In the genomic region with DNA sequence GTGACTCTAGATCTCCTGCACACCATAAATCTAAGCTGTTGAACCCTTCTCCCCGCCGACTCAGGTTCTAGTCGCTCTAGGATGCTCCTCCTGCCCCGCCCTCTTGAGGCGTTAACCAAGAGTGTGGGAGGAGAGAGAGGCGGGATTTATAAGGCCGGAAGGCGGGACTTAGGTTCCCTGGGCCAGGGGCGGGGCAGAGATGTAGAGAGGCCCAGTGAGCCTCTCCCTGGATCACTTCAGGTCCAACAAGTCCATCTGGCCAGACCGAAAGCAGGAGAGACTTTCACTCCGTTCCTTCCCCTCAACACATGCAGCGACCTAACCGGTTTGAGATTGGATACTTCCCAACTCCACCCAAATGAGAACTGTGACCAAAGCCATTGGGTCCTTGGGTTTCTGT, we compare ENCODE assay signal across 8 mouse cellular contexts. TPM values are rescaled to one million over a fixed set of nuclear protein-coding genes. Genes with fewer than 3 reads are reported as not detected.
DNase-seq lines count a peak whose midpoint lies in the region; ATAC-seq and TF ChIP-seq lines count a peak whose summit lies in the region.

No protein-coding gene starts in this region.

- H3K27me3 ChIP-seq in hindbrain, embryonic 11.5 days (ENCODE audit: control insufficient read depth, insufficient read depth, low read length) = peaks cover 19% of the 10 kb centered on the region
- no peaks in the 10 kb centered on the region; the same call in 1 of the 2 replicates for H3K27me3 ChIP-seq in hindbrain, embryonic 14.5 days (ENCODE audit: control insufficient read depth, insufficient read depth, low read length)
- no peaks in the 10 kb centered on the region for H3K27me3 ChIP-seq in MEL (ENCODE audit: control insufficient read depth in 1 of 2, insufficient read depth in 2 of 2, low read length in 2 of 2)
- H3K27me3 ChIP-seq in embryonic facial prominence, embryonic 10.5 days (replicated peaks; ENCODE audit: low read depth, poor library complexity, severe bottlenecking) = peaks cover 76% of the 10 kb centered on the region
- peaks cover 72% of the 10 kb centered on the region for H3K27me3 ChIP-seq in limb, embryonic 13.5 days
- peaks cover 4% of the 10 kb centered on the region; the same call in 1 of the 2 replicates for H3K27me3 ChIP-seq in neural tube, embryonic 15.5 days (replicated peaks)

- no peak overlapping the region for H3K27ac ChIP-seq in hindbrain, embryonic 11.5 days (ENCODE audit: low read depth, low read length)
- no peak overlapping the region for H3K27ac ChIP-seq in hindbrain, embryonic 14.5 days
- no peak overlapping the region for H3K27ac ChIP-seq in MEL (ENCODE audit: control insufficient read depth, low read depth, low read length)
- H3K27ac ChIP-seq in embryonic facial prominence, embryonic 10.5 days (replicated peaks) = no peak overlapping the region
- no peak overlapping the region for H3K27ac ChIP-seq in limb, embryonic 13.5 days
- no peak overlapping the region for H3K27ac ChIP-seq in neural tube, embryonic 15.5 days (replicated peaks)

- peaks cover 6% of the 10 kb centered on the region; the same call in 1 of the 2 replicates for H3K4me1 ChIP-seq in hindbrain, embryonic 11.5 days (replicated peaks; ENCODE audit: control insufficient read depth, insufficient read depth, low read length)
- peaks cover 22% of the 10 kb centered on the region for H3K4me1 ChIP-seq in hindbrain, embryonic 14.5 days (replicated peaks; ENCODE audit: control insufficient read depth, insufficient read depth, low read length)
- H3K4me1 ChIP-seq in MEL (ENCODE audit: control insufficient read depth in 1 of 2, insufficient read depth in 2 of 2, low read length in 2 of 2) = peaks cover 6 to 21% of the 10 kb centered on the region in 2 experiments
- H3K4me1 ChIP-seq in embryonic facial prominence, embryonic 10.5 days = peaks cover 36% of the 10 kb centered on the region
- peaks cover 29% of the 10 kb centered on the region for H3K4me1 ChIP-seq in limb, embryonic 13.5 days
- peaks cover 45% of the 10 kb centered on the region for H3K4me1 ChIP-seq in neural tube, embryonic 15.5 days

- no peak for ATAC-seq in hindbrain, embryonic 11.5 days (ENCODE audit: low FRiP score)
- no peak for ATAC-seq in hindbrain, embryonic 14.5 days (ENCODE audit: low FRiP score)
- ATAC-seq in limb, embryonic 13.5 days (ENCODE audit: low FRiP score, low read depth) = no peak
- ATAC-seq in neural tube, embryonic 15.5 days (ENCODE audit: low FRiP score) = no peak

- no peaks in the 10 kb centered on the region; the same call in 1 of the 2 replicates for H3K79me2 ChIP-seq in MEL (ENCODE audit: control insufficient read depth, insufficient read depth, low read length, poor library complexity)

- no peak for TF ChIP-seq CTCF in MEL (IDR thresholded peaks at IDR 0.05 in 2 of 3, conservative IDR thresholded peaks at IDR 0.05 in 1 of 3; ENCODE audit: control insufficient read depth in 1 of 3, insufficient read depth in 1 of 3, low read depth in 2 of 3, low read length in 3 of 3, poor library complexity in 1 of 3, severe bottlenecking in 1 of 3)

- peak; percentile 66 for DNase-seq in hindbrain, embryonic 11.5 days (ENCODE audit: low spot score)
- DNase-seq in hindbrain, embryonic 14.5 days (ENCODE audit: low spot score) = no peak
- DNase-seq in MEL (ENCODE audit: low read depth, low spot score) = peak; percentile 89
- peak; percentile 60 for DNase-seq in embryonic facial prominence, embryonic 10.5 days (ENCODE audit: low spot score)
- DNase-seq in layer of hippocampus, adult 8-10 months (ENCODE audit: low spot score in 2 of 2) = no peak
- no peak for DNase-seq in right cerebral cortex, postnatal 25 days

- WGBS in hindbrain, embryonic 11.5 days = 5% methylated on average over 13 of the region's 13 CpGs
- 6% methylated on average over 13 of the region's 13 CpGs for WGBS in hindbrain, embryonic 14.5 days
- 4% methylated on average over 13 of the region's 13 CpGs for WGBS in embryonic facial prominence, embryonic 10.5 days
- WGBS in limb, embryonic 13.5 days = 7% methylated on average over 13 of the region's 13 CpGs
- WGBS in neural tube, embryonic 15.5 days = 10% methylated on average over 13 of the region's 13 CpGs

- H3K4me3 ChIP-seq in hindbrain, embryonic 11.5 days (ENCODE audit: low read depth, low read length) = no peak overlapping the region
- no peak overlapping the region for H3K4me3 ChIP-seq in hindbrain, embryonic 14.5 days (replicated peaks; ENCODE audit: low read length)
- H3K4me3 ChIP-seq in MEL (ENCODE audit: control insufficient read depth in 1 of 2, insufficient read depth in 1 of 2, low read depth in 2 of 2, low read length in 2 of 2) = no peak overlapping the region
- peak overlapping the region; percentile 64 for H3K4me3 ChIP-seq in embryonic facial prominence, embryonic 10.5 days
- H3K4me3 ChIP-seq in limb, embryonic 13.5 days = 0 out of 2 replicates have a peak overlapping the region, but pooled peaks have one; percentile 5
- no peak overlapping the region for H3K4me3 ChIP-seq in neural tube, embryonic 15.5 days (replicated peaks)

- no peak overlapping the region for H3K4me2 ChIP-seq in hindbrain, embryonic 11.5 days (replicated peaks; ENCODE audit: low read depth, low read length)
- H3K4me2 ChIP-seq in hindbrain, embryonic 14.5 days (replicated peaks) = no peak overlapping the region
- H3K4me2 ChIP-seq in limb, embryonic 13.5 days (replicated peaks) = no peak overlapping the region
- peak overlapping the region; percentile 83 for H3K4me2 ChIP-seq in neural tube, embryonic 15.5 days

- no peak for TF ChIP-seq EP300 in MEL (IDR thresholded peaks at IDR 0.05; ENCODE audit: low read depth in 1 of 2, low read length in 2 of 2)

- TF ChIP-seq POLR2A in MEL (IDR thresholded peaks at IDR 0.05; ENCODE audit: control insufficient read depth in 1 of 2, insufficient read depth in 1 of 2, low read depth in 1 of 2, low read length in 2 of 2, poor library complexity in 1 of 2) = no peak

- TF ChIP-seq RAD21 in MEL (IDR thresholded peaks at IDR 0.05; ENCODE audit: low read depth, low read length) = no peak

- no peaks in the 10 kb centered on the region for H3K36me3 ChIP-seq in hindbrain, embryonic 11.5 days (ENCODE audit: control insufficient read depth, insufficient read depth, low read length)
- H3K36me3 ChIP-seq in hindbrain, embryonic 14.5 days (replicated peaks; ENCODE audit: control insufficient read depth, insufficient read depth) = peaks cover 14% of the 10 kb centered on the region
- peaks cover 0 to 15% of the 10 kb centered on the region in 2 experiments; a peak in 2 of 4 replicates for H3K36me3 ChIP-seq in MEL (ENCODE audit: control insufficient read depth in 1 of 2, insufficient read depth in 2 of 2, low read length in 2 of 2)
- H3K36me3 ChIP-seq in embryonic facial prominence, embryonic 10.5 days (replicated peaks) = no peaks in the 10 kb centered on the region
- no peaks in the 10 kb centered on the region for H3K36me3 ChIP-seq in limb, embryonic 13.5 days
- peaks cover 14% of the 10 kb centered on the region for H3K36me3 ChIP-seq in neural tube, embryonic 15.5 days

- H3K9ac ChIP-seq in hindbrain, embryonic 11.5 days (ENCODE audit: low read depth, low read length) = no peak overlapping the region
- H3K9ac ChIP-seq in hindbrain, embryonic 14.5 days = no peak overlapping the region
- H3K9ac ChIP-seq in MEL (ENCODE audit: control insufficient read depth, low read depth, low read length, poor library complexity, severe bottlenecking) = no peak overlapping the region
- H3K9ac ChIP-seq in limb, embryonic 13.5 days = no peak overlapping the region
- no peak overlapping the region for H3K9ac ChIP-seq in neural tube, embryonic 15.5 days (replicated peaks)

- no peaks in the 10 kb centered on the region for H3K9me3 ChIP-seq in hindbrain, embryonic 11.5 days (ENCODE audit: control insufficient read depth, low read length)
- no peaks in the 10 kb centered on the region for H3K9me3 ChIP-seq in hindbrain, embryonic 14.5 days (ENCODE audit: control insufficient read depth, low read length)
- H3K9me3 ChIP-seq in MEL (replicated peaks; ENCODE audit: insufficient read depth, low read length) = no peaks in the 10 kb centered on the region
- H3K9me3 ChIP-seq in embryonic facial prominence, embryonic 10.5 days = no peaks in the 10 kb centered on the region
- no peaks in the 10 kb centered on the region for H3K9me3 ChIP-seq in limb, embryonic 13.5 days
- no peaks in the 10 kb centered on the region for H3K9me3 ChIP-seq in neural tube, embryonic 15.5 days (replicated peaks)

RNA-seq across cellular contexts. Expression of a gene that starts 4.0 kb away (rescaled TPM):
- 8.2 and 9.5 TPM in 2 replicates for polyA plus RNA-seq in hindbrain, embryonic 11.5 days (2014; fragmentation: Nextera tagmentation; extraction: Ambion mirVana)
- polyA plus RNA-seq in hindbrain, embryonic 14.5 days (2014; fragmentation: Nextera tagmentation; extraction: Ambion mirVana) = 29.8 and 32.3 TPM in 2 replicates
- 3.0 and 3.4 TPM in 2 replicates for total RNA-seq in MEL (2012; rRNA removed)
- 1 to 10 TPM in 1 of 2 experiments, not detected in 1; 5.9 TPM for polyA plus RNA-seq in MEL (2012; ENCODE audit: insufficient read depth in 1 of 2, insufficient read length in 2 of 2, low read depth in 1 of 2, low replicate concordance in 2 of 2, missing spikeins in 1 of 2)
- polyA plus RNA-seq in embryonic facial prominence, embryonic 10.5 days (2016; fragmentation: Nextera tagmentation; extraction: Ambion mirVana) = 5.8 and 7.1 TPM in 2 replicates
- polyA plus RNA-seq in limb, embryonic 13.5 days (2015; fragmentation: Nextera tagmentation; extraction: Ambion mirVana) = 5.2 and 6.9 TPM in 2 replicates
- 27.3 and 29.5 TPM in 2 replicates for polyA plus RNA-seq in neural tube, embryonic 15.5 days (2015; fragmentation: Nextera tagmentation; extraction: Ambion mirVana)
- total RNA-seq in layer of hippocampus, adult 8-10 months (2022) = 100 to 1,000 TPM; 123 to 143 (median 133) TPM

RNA-seq across cellular contexts. Expression of a gene that starts 7.6 kb away (rescaled TPM):
- 0.92 and 1.7 TPM in 2 replicates for polyA plus RNA-seq in hindbrain, embryonic 11.5 days (2014; fragmentation: Nextera tagmentation; extraction: Ambion mirVana)
- 34.8 and 37.9 TPM in 2 replicates for polyA plus RNA-seq in hindbrain, embryonic 14.5 days (2014; fragmentation: Nextera tagmentation; extraction: Ambion mirVana)
- 1.3 and 1.4 TPM in 2 replicates for total RNA-seq in MEL (2012; rRNA removed)
- 1 to 10 TPM in 1 of 2 experiments, not detected in 1; 3.8 TPM for polyA plus RNA-seq in MEL (2012; ENCODE audit: insufficient read depth in 1 of 2, insufficient read length in 2 of 2, low read depth in 1 of 2, low replicate concordance in 2 of 2, missing spikeins in 1 of 2)
- polyA plus RNA-seq in embryonic facial prominence, embryonic 10.5 days (2016; fragmentation: Nextera tagmentation; extraction: Ambion mirVana) = 0.24 and 1.2 TPM in 2 replicates
- polyA plus RNA-seq in limb, embryonic 13.5 days (2015; fragmentation: Nextera tagmentation; extraction: Ambion mirVana) = 1.4 and 2.5 TPM in 2 replicates
- 48.2 and 58.3 TPM in 2 replicates for polyA plus RNA-seq in neural tube, embryonic 15.5 days (2015; fragmentation: Nextera tagmentation; extraction: Ambion mirVana)
- total RNA-seq in layer of hippocampus, adult 8-10 months (2022) = 100 to 1,000 TPM; 131 to 156 (median 140) TPM

RNA-seq across cellular contexts. Expression of a gene that starts 27.7 kb away (rescaled TPM):
- polyA plus RNA-seq in hindbrain, embryonic 11.5 days (2014; fragmentation: Nextera tagmentation; extraction: Ambion mirVana) = 0.68 and 0.77 TPM in 2 replicates
- 0.20 and 0.41 TPM in 2 replicates for polyA plus RNA-seq in hindbrain, embryonic 14.5 days (2014; fragmentation: Nextera tagmentation; extraction: Ambion mirVana)
- total RNA-seq in MEL (2012; rRNA removed) = not detected in 2 replicates
- polyA plus RNA-seq in MEL (2012; ENCODE audit: insufficient read depth in 1 of 2, insufficient read length in 2 of 2, low read depth in 1 of 2, low replicate concordance in 2 of 2, missing spikeins in 1 of 2) = under 1 TPM in 1 of 2 experiments, not detected in 1; 0.22 TPM
- polyA plus RNA-seq in embryonic facial prominence, embryonic 10.5 days (2016; fragmentation: Nextera tagmentation; extraction: Ambion mirVana) = 0.31 and 0.64 TPM in 2 replicates
- polyA plus RNA-seq in limb, embryonic 13.5 days (2015; fragmentation: Nextera tagmentation; extraction: Ambion mirVana) = 3.9 and 4.3 TPM in 2 replicates
- polyA plus RNA-seq in neural tube, embryonic 15.5 days (2015; fragmentation: Nextera tagmentation; extraction: Ambion mirVana) = 0.75 and 0.79 TPM in 2 replicates
- under 1 TPM in 2 of 4 experiments, not detected in 2; 0.21 to 0.39 TPM for total RNA-seq in layer of hippocampus, adult 8-10 months (2022)

RNA-seq across cellular contexts. Expression of a gene that starts 29.2 kb away (rescaled TPM):
- polyA plus RNA-seq in hindbrain, embryonic 11.5 days (2014; fragmentation: Nextera tagmentation; extraction: Ambion mirVana) = 5.2 and 6.9 TPM in 2 replicates
- 7.8 and 9.3 TPM in 2 replicates for polyA plus RNA-seq in hindbrain, embryonic 14.5 days (2014; fragmentation: Nextera tagmentation; extraction: Ambion mirVana)
- total RNA-seq in MEL (2012; rRNA removed) = 4.5 and 4.8 TPM in 2 replicates
- polyA plus RNA-seq in MEL (2012; ENCODE audit: insufficient read depth in 1 of 2, insufficient read length in 2 of 2, low read depth in 1 of 2, low replicate concordance in 2 of 2, missing spikeins in 1 of 2) = 1 to 10 TPM in 1 of 2 experiments, not detected in 1; 6.9 TPM
- polyA plus RNA-seq in embryonic facial prominence, embryonic 10.5 days (2016; fragmentation: Nextera tagmentation; extraction: Ambion mirVana) = 10.6 and 11.3 TPM in 2 replicates
- polyA plus RNA-seq in limb, embryonic 13.5 days (2015; fragmentation: Nextera tagmentation; extraction: Ambion mirVana) = 15.8 and 19.6 TPM in 2 replicates
- polyA plus RNA-seq in neural tube, embryonic 15.5 days (2015; fragmentation: Nextera tagmentation; extraction: Ambion mirVana) = 9.4 and 12.0 TPM in 2 replicates
- 10 to 100 TPM; 16.0 to 25.6 (median 19.4) TPM for total RNA-seq in layer of hippocampus, adult 8-10 months (2022)

RNA-seq across cellular contexts. Expression of a gene that starts 32.7 kb away (rescaled TPM):
- polyA plus RNA-seq in hindbrain, embryonic 11.5 days (2014; fragmentation: Nextera tagmentation; extraction: Ambion mirVana) = 76.5 and 114 TPM in 2 replicates
- 61.4 and 72.3 TPM in 2 replicates for polyA plus RNA-seq in hindbrain, embryonic 14.5 days (2014; fragmentation: Nextera tagmentation; extraction: Ambion mirVana)
- total RNA-seq in MEL (2012; rRNA removed) = 260 and 272 TPM in 2 replicates
- 1,000 to 10,000 TPM in 1 of 2 experiments, 100 to 1,000 TPM in 1; 588 to 1,478 TPM for polyA plus RNA-seq in MEL (2012; ENCODE audit: insufficient read depth in 1 of 2, insufficient read length in 2 of 2, low read depth in 1 of 2, low replicate concordance in 2 of 2, missing spikeins in 1 of 2)
- 285 and 287 TPM in 2 replicates for polyA plus RNA-seq in embryonic facial prominence, embryonic 10.5 days (2016; fragmentation: Nextera tagmentation; extraction: Ambion mirVana)
- polyA plus RNA-seq in limb, embryonic 13.5 days (2015; fragmentation: Nextera tagmentation; extraction: Ambion mirVana) = 262 and 283 TPM in 2 replicates
- polyA plus RNA-seq in neural tube, embryonic 15.5 days (2015; fragmentation: Nextera tagmentation; extraction: Ambion mirVana) = 166 and 190 TPM in 2 replicates
- total RNA-seq in layer of hippocampus, adult 8-10 months (2022) = 100 to 1,000 TPM; 387 to 503 (median 439) TPM

Comparison
In these comparisons a context has a peak if more than half of its experiments do, and no peak if none do; other contexts are left out.
1. DNase-seq: peak in hindbrain, embryonic 11.5 days (single experiment), MEL (single experiment) and embryonic facial prominence, embryonic 10.5 days (single experiment); none in hindbrain, embryonic 14.5 days (single experiment), layer of hippocampus, adult 8-10 months (0 of 2) and right cerebral cortex, postnatal 25 days (single experiment).
2. H3K4me3 ChIP-seq: peak in embryonic facial prominence, embryonic 10.5 days (single experiment) and limb, embryonic 13.5 days (single experiment); none in hindbrain, embryonic 11.5 days (single experiment), hindbrain, embryonic 14.5 days (single experiment), MEL (0 of 2) and neural tube, embryonic 15.5 days (single experiment).